Mouse (Mus musculus) lung, embryonic 16.5 days (tissue): ENCODE measurements at regions not wholly inside any gene's neighbourhood (a gene's known extent, or its start where the extent isn't known, plus 50 kb on each side); places are given as distances from the start of the nearest gene placed in this dataset.
A peak's percentile ranks its signal among the peaks of the same experiment; 100 is the strongest.

ENCODE experiments used
- ATAC-seq: fragments of 200-750 bp; cut with Nextera tagmentation; 2 replicates; pipeline ENCODE4 v1.8.0; 2017; ENCODE audit warnings: low read depth, mild to moderate bottlenecking, moderate library complexity
- H3K27ac ChIP-seq: fragments of 300-500 bp; sonication (generic); 2 replicates; pipeline ENCODE4 v1.5.1; 2014; ENCODE audit warnings: mild to moderate bottlenecking, control low read depth, low read length
- H3K27me3 ChIP-seq: fragments of 300-500 bp; sonication (generic); 2 replicates; pipeline ENCODE4 v1.6.1; 2014; ENCODE audit warnings: low read depth, low read length, mixed read lengths; ENCODE audit not compliant: control insufficient read depth, insufficient read depth
- H3K36me3 ChIP-seq: fragments of 300-500 bp; sonication (generic); 2 replicates; pipeline ENCODE4 v1.6.1; 2014; ENCODE audit warnings: low read length; ENCODE audit not compliant: control insufficient read depth, insufficient read depth
- H3K4me1 ChIP-seq: fragments of 300-500 bp; sonication (generic); replicated peaks from 2 replicates; pipeline ENCODE4 v1.6.1; 2014; ENCODE audit warnings: low read length, mixed read lengths; ENCODE audit not compliant: control insufficient read depth, insufficient read depth
- H3K4me2 ChIP-seq: fragments of 300-500 bp; sonication (generic); 2 replicates; pipeline ENCODE4 v1.6.1; 2014; ENCODE audit warnings: low read depth, low read length, control low read depth
- H3K4me3 ChIP-seq: fragments of 300-500 bp; sonication (generic); 2 replicates; pipeline ENCODE4 v1.5.1; 2014; ENCODE audit warnings: mild to moderate bottlenecking, low read length, control low read depth
- H3K9ac ChIP-seq: fragments of 300-500 bp; sonication (generic); 2 replicates; pipeline ENCODE4 v1.6.1; 2014; ENCODE audit warnings: low read length, control low read depth
- H3K9me3 ChIP-seq: fragments of 300-500 bp; sonication (generic); 2 replicates; pipeline ENCODE4 v1.6.1; 2016; ENCODE audit warnings: low read length; ENCODE audit not compliant: control insufficient read depth
- WGBS: fragments of 180-500 bp; shearing (Covaris S2); extraction: QIAGEN DNeasy Blood & Tissue Kit; methylation state at CpG from one replicate; pipeline ENCODE4 v1.1.7; 2014; 5-methylcytosine and 5-hydroxymethylcytosine counted together

DNA sequence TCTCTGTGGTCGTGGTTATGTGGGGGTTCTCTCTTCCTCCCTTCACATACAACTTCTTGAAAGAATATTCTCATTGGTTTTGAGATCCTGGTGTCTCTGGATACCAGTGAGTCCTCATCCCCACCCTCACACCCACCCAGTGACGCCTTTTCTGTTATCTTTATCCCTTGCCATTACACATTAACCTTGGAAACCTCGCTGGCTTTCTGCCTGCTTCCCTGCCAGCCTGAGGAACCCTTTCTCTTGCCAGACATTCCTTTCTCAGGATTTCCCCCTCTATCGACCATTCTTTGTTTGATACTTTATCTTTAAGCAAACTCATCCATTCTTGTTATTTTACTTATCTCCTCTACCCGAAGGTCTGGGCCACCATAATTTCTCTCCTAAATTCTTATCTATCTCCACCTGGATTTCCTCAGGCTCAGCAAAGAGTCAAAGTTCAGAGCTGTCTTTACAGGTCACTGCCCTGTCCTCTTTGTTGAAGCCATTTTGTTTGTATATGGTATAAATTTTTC is 182.5 kb upstream of the Nr2f2 start:
- no peak overlapping the region for H3K4me3 ChIP-seq
- ATAC-seq: no peak
- no peak overlapping the region for H3K9ac ChIP-seq
- no peaks in the 10 kb centered on the region for H3K4me1 ChIP-seq
- 31% methylated on average over 5 of the region's 5 CpGs for WGBS
- H3K27me3 ChIP-seq: no peaks in the 10 kb centered on the region
- no peaks in the 10 kb centered on the region for H3K36me3 ChIP-seq
- no peak overlapping the region for H3K27ac ChIP-seq
- no peaks in the 10 kb centered on the region for H3K9me3 ChIP-seq
- H3K4me2 ChIP-seq: no peak overlapping the region

DNA sequence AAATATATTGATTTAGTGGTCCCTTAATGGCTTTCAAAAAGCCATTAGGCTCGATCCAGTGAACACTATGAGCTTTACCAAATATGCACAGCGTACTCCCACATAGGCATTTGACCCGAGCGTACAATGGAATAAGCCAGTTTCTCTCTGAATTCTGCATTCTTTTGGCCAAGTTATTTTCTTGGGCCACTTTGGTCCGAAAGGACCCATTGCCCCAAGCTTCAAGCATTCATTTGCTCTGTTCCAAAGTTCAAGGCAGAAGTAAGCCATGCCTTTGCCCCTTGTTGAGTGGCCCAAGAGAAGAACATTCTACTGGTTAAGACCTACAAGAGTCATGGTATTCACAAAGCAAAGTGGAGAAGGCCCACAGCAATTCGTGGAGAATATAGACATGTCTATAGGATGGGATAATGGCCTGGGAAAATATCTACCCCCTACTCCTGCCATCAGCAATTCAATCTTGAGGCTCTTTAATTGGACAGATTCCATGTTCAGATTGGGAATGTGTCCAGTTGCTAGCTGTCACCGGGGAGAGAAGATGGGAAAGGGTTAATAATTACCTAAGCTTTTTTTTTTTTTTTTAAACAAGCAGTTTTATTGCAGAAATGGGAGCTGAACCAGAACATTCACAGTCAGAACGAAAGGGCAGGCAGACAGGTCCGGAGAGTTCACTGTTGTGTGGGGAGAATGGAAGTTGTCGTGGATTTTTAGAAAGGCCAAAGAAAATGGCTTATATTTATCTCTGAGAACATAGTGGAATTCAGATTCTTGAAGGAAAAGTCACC is 175.5 kb upstream of the Nr2f2 start:
- no peak overlapping the region for H3K27ac ChIP-seq
- no peak for ATAC-seq
- no peaks in the 10 kb centered on the region for H3K9me3 ChIP-seq
- no peak overlapping the region for H3K4me2 ChIP-seq
- H3K36me3 ChIP-seq: no peaks in the 10 kb centered on the region
- H3K4me1 ChIP-seq: 0 out of 2 replicates have a peak, but pooled peaks cover 3% of the 10 kb centered on the region
- H3K27me3 ChIP-seq: no peaks in the 10 kb centered on the region
- no peak overlapping the region for H3K9ac ChIP-seq
- WGBS: 64% methylated on average over 10 of the region's 10 CpGs
- no peak overlapping the region for H3K4me3 ChIP-seq

DNA sequence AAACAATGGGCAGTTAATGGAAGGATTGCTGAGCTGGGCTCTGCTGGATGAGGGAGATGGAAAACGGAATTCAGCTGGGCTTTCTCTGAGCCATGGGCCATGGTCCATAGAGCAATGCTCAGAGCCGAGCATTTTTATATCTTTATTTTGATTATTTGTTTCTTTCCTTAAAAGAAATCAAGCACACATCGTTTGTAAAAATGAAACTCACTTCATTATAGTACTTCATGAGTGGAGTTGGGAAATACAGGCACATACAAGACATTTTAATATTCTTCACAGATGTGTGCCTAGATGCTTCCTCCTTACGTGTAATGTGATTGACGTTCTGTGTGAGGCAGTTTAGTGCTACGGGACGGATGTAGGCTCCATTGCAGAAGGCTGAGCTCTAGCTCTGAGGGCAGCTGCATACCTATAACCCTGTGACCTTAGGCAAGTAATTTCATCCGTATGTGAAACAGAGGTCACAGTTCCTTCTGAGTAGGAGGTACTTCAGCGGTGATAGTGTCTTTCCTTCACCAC is 172.6 kb upstream of the Nr2f2 start:
- Histone ChIP-seq H3K4me3 (no peak overlapping the region), H3K4me2 (no peak overlapping the region), H3K27ac (no peak overlapping the region), H3K9me3 (no peaks in the 10 kb centered on the region), H3K4me1 (0 out of 2 replicates have a peak, but pooled peaks cover 3% of the 10 kb centered on the region), H3K27me3 (no peaks in the 10 kb centered on the region), H3K9ac (no peak overlapping the region), H3K36me3 (no peaks in the 10 kb centered on the region)
- peak; percentile 78 for ATAC-seq
- WGBS: 46% methylated on average over 9 of the region's 9 CpGs

- no peak overlapping the region for H3K4me2 ChIP-seq
- peaks cover 2% of the 10 kb centered on the region; the same call in 1 of the 2 replicates for H3K9me3 ChIP-seq
- ATAC-seq: no peak
- WGBS: 68% methylated on average over 6 of the region's 6 CpGs
- H3K4me1 ChIP-seq: 0 out of 2 replicates have a peak, but pooled peaks cover 3% of the 10 kb centered on the region
- H3K27ac ChIP-seq: no peak overlapping the region
- no peaks in the 10 kb centered on the region; the same call in 1 of the 2 replicates for H3K36me3 ChIP-seq
- no peak overlapping the region for H3K4me3 ChIP-seq
- H3K9ac ChIP-seq: no peak overlapping the region
- no peaks in the 10 kb centered on the region for H3K27me3 ChIP-seq
These were observed 169.5 kb upstream of the Nr2f2 start for GRCm38 (mm10) chr7:70536046-70536445.

GRCm38 (mm10) chr7:70533552-70533951 is 167.0 kb upstream of the Nr2f2 start:
- H3K9me3 ChIP-seq: peaks cover 7% of the 10 kb centered on the region; the same call in 1 of the 2 replicates
- H3K4me2 ChIP-seq: no peak overlapping the region
- H3K4me3 ChIP-seq: no peak overlapping the region
- ATAC-seq: no peak
- H3K36me3 ChIP-seq: no peaks in the 10 kb centered on the region; the same call in 1 of the 2 replicates
- no peak overlapping the region for H3K9ac ChIP-seq
- no peaks in the 10 kb centered on the region for H3K4me1 ChIP-seq
- WGBS: 83% methylated on average over 1 of the region's 1 CpGs
- H3K27me3 ChIP-seq: no peaks in the 10 kb centered on the region
- no peak overlapping the region for H3K27ac ChIP-seq

GRCm38 (mm10) chr7:70527921-70528320 is 161.4 kb upstream of the Nr2f2 start:
- no peaks in the 10 kb centered on the region; the same call in 1 of the 2 replicates for H3K36me3 ChIP-seq

GRCm38 (mm10) chr7:70525372-70525771 is 158.8 kb upstream of the Nr2f2 start:
- Histone ChIP-seq H3K4me3 (no peak overlapping the region), H3K27me3 (no peaks in the 10 kb centered on the region), H3K36me3 (no peaks in the 10 kb centered on the region), H3K4me1 (0 out of 2 replicates have a peak, but pooled peaks cover 3% of the 10 kb centered on the region), H3K9ac (no peak overlapping the region), H3K9me3 (peaks cover 3% of the 10 kb centered on the region; the same call in 1 of the 2 replicates), H3K27ac (no peak overlapping the region), H3K4me2 (no peak overlapping the region)
- WGBS: 94% methylated on average over 2 of the region's 2 CpGs
- no peak for ATAC-seq

More at GRCm38 (mm10) chr7:70527921-70528320, 161.4 kb upstream of the Nr2f2 start:
- no peak overlapping the region for H3K9ac ChIP-seq
- H3K4me3 ChIP-seq: no peak overlapping the region
- no peak overlapping the region for H3K4me2 ChIP-seq
- 38% methylated on average over 4 of the region's 4 CpGs for WGBS
- ATAC-seq: peak; percentile 38; the same call in 1 of the 2 replicates
- H3K27ac ChIP-seq: no peak overlapping the region
- H3K4me1 ChIP-seq: 0 out of 2 replicates have a peak, but pooled peaks cover 3% of the 10 kb centered on the region
- no peaks in the 10 kb centered on the region for H3K27me3 ChIP-seq
- H3K9me3 ChIP-seq: peaks cover 7% of the 10 kb centered on the region

DNA sequence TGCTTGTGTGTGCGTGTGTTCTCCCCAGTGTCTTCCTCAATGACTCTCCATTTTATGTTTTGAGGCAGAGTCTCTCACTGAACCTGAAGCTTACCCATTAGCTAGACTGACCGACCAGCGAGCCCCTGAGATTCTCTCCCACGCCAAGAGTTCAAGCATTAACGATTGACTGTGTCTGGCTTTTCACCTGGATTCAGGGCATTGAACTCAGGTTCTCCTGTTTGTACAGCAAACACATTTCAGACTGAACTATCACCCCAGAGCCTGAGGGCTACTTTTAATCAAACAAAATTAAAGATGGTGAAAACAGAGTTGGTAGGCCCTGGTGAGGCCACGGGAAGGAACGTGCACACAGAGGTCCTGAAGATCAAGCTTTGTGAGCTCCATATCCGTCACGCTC is 158.2 kb upstream of the Nr2f2 start:
- WGBS: 87% methylated on average over 9 of the region's 9 CpGs
- peaks cover 3% of the 10 kb centered on the region; the same call in 1 of the 2 replicates for H3K9me3 ChIP-seq

GRCm38 (mm10) chr7:70524251-70524650 is 157.7 kb upstream of the Nr2f2 start:
- H3K36me3 ChIP-seq: no peaks in the 10 kb centered on the region
- 0 out of 2 replicates have a peak, but pooled peaks cover 3% of the 10 kb centered on the region for H3K4me1 ChIP-seq
- H3K9ac ChIP-seq: no peak overlapping the region
- 86% methylated on average over 4 of the region's 4 CpGs for WGBS
- H3K4me2 ChIP-seq: no peak overlapping the region
- no peaks in the 10 kb centered on the region for H3K27me3 ChIP-seq
- H3K9me3 ChIP-seq: peaks cover 3% of the 10 kb centered on the region; the same call in 1 of the 2 replicates
- H3K27ac ChIP-seq: no peak overlapping the region
- no peak for ATAC-seq
- no peak overlapping the region for H3K4me3 ChIP-seq

More for the DNA sequence above, 158.2 kb upstream of the Nr2f2 start:
- H3K4me3 ChIP-seq: no peak overlapping the region
- no peak overlapping the region for H3K4me2 ChIP-seq
- H3K4me1 ChIP-seq: 0 out of 2 replicates have a peak, but pooled peaks cover 3% of the 10 kb centered on the region
- no peak overlapping the region for H3K27ac ChIP-seq
- H3K9ac ChIP-seq: no peak overlapping the region
- no peaks in the 10 kb centered on the region for H3K36me3 ChIP-seq
- H3K27me3 ChIP-seq: no peaks in the 10 kb centered on the region
- ATAC-seq: no peak
